Mouse (Mus musculus): ENCODE results near the gene Nrtn. TPM values are rescaled to one million over a fixed set of nuclear protein-coding genes. Genes with fewer than 3 reads are reported as not detected.

The Nrtn gene
- polyA plus RNA-seq, 1 experiment from 2014 or later = 18.4 TPM

DNA sequence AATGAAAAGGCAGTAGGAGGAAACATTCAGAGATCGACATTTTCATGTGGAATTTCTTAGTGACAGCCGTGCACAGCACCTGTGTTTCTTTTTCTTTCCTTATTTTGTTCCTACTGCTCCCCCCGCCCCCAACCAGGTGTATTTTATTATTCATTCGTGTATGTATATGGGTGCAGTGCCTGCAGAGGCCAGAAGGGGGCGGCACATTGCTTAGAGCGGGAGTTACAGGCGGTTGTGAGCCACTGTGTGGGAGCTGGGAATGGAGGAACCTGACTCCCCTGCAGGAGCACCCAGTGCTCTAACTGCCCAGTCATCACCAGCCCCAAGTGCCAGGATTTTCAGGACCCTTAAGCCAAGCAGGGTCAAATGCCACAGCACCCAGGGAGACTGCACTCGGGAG, 20.8 kb downstream of the Nrtn start:
- Histone ChIP-seq H3K4me3 (no peak overlapping the region), H3K27me3 (no peaks in the 10 kb centered on the region), H3K9me3 (no peaks in the 10 kb centered on the region), H3K27ac (no peak overlapping the region), H3K36me3 (no peaks in the 10 kb centered on the region), H3K4me1 (no peaks in the 10 kb centered on the region), H3K4me2 (no peak overlapping the region), H3K9ac (no peak overlapping the region)
- no peak for ATAC-seq (ENCODE audit: insufficient number of reproducible peaks, insufficient read depth, low FRiP score, low TSS enrichment, low read depth)
- WGBS = 41% methylated on average over 8 of the region's 8 CpGs

GRCm38 (mm10) chr17:56729656-56730055, 27.7 kb downstream of the Nrtn start:
- H3K9me3 ChIP-seq = 0 out of 2 replicates have a peak, but pooled peaks cover 3% of the 10 kb centered on the region
- WGBS = 59% methylated on average over 2 of the region's 2 CpGs
- H3K4me3 ChIP-seq = no peak overlapping the region
- no peak overlapping the region for H3K9ac ChIP-seq
- H3K4me1 ChIP-seq = peaks cover 26% of the 10 kb centered on the region
- H3K27ac ChIP-seq = no peak overlapping the region
- no peak for ATAC-seq (ENCODE audit: insufficient number of reproducible peaks, insufficient read depth, low FRiP score, low TSS enrichment, low read depth)
- H3K27me3 ChIP-seq = no peaks in the 10 kb centered on the region
- peaks cover 7% of the 10 kb centered on the region; the same call in 1 of the 2 replicates for H3K36me3 ChIP-seq
- H3K4me2 ChIP-seq = no peak overlapping the region

DNA sequence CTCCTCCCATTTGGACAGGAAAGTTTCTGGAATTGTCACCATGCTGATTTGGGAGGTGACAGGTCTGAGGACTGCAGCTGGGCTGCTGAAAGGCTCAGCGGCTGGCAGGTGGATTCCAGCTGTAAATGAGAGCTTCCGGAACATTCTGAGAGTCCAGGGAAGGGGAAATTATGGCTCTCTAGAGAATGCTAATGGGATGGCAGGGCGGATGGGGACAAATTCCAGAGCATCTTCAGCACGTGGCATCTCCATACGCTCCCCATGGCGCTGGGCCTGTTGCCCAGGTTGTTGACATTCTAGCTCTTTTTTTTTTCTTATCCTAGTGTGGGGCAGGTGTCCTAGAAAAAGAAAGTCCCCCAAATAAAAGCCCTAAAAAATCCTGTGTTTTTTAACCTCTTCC, 28.2 kb downstream of the Nrtn start:
- ATAC-seq (ENCODE audit: insufficient number of reproducible peaks, insufficient read depth, low FRiP score, low TSS enrichment, low read depth) = no peak
- H3K36me3 ChIP-seq = peaks cover 10% of the 10 kb centered on the region
- H3K9ac ChIP-seq = no peak overlapping the region
- H3K9me3 ChIP-seq = 0 out of 2 replicates have a peak, but pooled peaks cover 3% of the 10 kb centered on the region
- H3K4me1 ChIP-seq = peaks cover 26% of the 10 kb centered on the region
- H3K4me2 ChIP-seq = no peak overlapping the region
- no peak overlapping the region for H3K4me3 ChIP-seq
- no peak overlapping the region for H3K27ac ChIP-seq
- WGBS = 54% methylated on average over 6 of the region's 6 CpGs
- H3K27me3 ChIP-seq = no peaks in the 10 kb centered on the region

GRCm38 (mm10) chr17:56728117-56728516, 29.2 kb downstream of the Nrtn start:
- Histone ChIP-seq H3K27ac (peak overlapping the region; percentile 60), H3K4me1 (peaks cover 26% of the 10 kb centered on the region), H3K9me3 (0 out of 2 replicates have a peak, but pooled peaks cover 3% of the 10 kb centered on the region), H3K27me3 (no peaks in the 10 kb centered on the region), H3K9ac (peak overlapping the region; percentile 40; the same call in 1 of the 2 replicates), H3K4me2 (peak overlapping the region; percentile 33), H3K36me3 (peaks cover 21% of the 10 kb centered on the region), H3K4me3 (no peak overlapping the region)
- WGBS = 25% methylated on average over 12 of the region's 12 CpGs
- ATAC-seq (ENCODE audit: insufficient number of reproducible peaks, insufficient read depth, low FRiP score, low TSS enrichment, low read depth) = no peak

DNA sequence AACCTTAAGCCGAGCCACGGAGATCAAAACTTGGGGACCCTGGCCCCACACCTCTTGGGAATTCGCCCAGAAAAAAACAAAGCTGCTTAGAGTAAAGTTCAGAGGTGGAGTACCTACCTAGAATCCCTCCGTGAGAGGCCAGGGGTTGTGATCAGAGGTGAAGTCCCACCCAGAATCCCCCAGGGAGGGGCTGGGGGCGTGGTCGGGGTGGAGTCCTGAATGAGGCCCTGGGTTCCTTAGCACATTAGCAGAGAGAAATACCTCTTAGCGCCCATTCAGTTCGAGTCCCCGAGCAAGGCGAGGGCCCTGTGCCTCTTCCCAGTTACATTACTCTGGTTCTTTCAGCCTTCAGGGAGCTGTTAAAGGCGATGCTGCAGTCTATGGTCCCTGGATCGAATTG, 29.7 kb downstream of the Nrtn start:
- Histone ChIP-seq H3K27me3 (no peaks in the 10 kb centered on the region), H3K4me1 (peaks cover 26% of the 10 kb centered on the region), H3K4me2 (peak overlapping the region; percentile 33), H3K9me3 (0 out of 2 replicates have a peak, but pooled peaks cover 3% of the 10 kb centered on the region), H3K4me3 (no peak overlapping the region), H3K36me3 (peaks cover 25% of the 10 kb centered on the region), H3K27ac (peak overlapping the region; percentile 60), H3K9ac (peak overlapping the region; percentile 40)
- no peak for ATAC-seq (ENCODE audit: insufficient number of reproducible peaks, insufficient read depth, low FRiP score, low TSS enrichment, low read depth)
- WGBS = 14% methylated on average over 12 of the region's 12 CpGs

DNA sequence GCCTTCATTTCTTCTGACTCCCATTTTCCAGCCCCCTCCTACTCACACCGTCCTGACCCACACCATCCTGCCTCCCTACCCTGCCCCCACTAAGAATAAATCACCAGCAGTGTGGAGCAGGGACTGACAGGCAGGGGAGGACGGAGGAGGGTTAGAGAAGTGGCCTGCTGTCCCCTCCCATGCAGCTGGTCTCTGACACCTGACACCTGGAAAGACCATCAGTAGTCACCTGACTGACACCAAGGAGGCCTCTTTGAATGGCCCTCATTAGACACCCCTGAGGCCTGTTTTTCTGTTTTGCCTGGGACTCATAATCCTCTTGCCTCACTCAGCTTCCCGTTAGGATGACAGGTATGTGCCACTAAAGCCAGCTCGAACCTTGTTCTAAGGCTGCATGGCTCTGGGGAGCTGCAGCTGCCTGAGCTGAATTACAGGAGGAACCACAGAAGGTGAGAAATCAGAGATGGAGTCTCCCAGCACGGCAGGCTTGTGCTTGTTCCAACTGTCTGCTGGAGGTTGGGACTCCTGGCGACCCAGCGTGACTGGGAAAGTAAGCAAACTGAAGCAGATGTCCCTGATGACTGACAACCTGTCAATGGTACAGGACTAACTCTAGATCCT, 30.2 kb downstream of the Nrtn start:
- Histone ChIP-seq H3K4me3 (no peak overlapping the region), H3K9ac (peak overlapping the region; percentile 40), H3K9me3 (0 out of 2 replicates have a peak, but pooled peaks cover 3% of the 10 kb centered on the region), H3K36me3 (peaks cover 31% of the 10 kb centered on the region), H3K27ac (peak overlapping the region; percentile 60), H3K27me3 (no peaks in the 10 kb centered on the region), H3K4me1 (peaks cover 26% of the 10 kb centered on the region), H3K4me2 (peak overlapping the region; percentile 33)
- ATAC-seq (ENCODE audit: insufficient number of reproducible peaks, insufficient read depth, low FRiP score, low TSS enrichment, low read depth) = 0 out of 2 replicates have a peak, but pooled peaks have one; percentile 16
- 9% methylated on average over 7 of the region's 7 CpGs for WGBS

DNA sequence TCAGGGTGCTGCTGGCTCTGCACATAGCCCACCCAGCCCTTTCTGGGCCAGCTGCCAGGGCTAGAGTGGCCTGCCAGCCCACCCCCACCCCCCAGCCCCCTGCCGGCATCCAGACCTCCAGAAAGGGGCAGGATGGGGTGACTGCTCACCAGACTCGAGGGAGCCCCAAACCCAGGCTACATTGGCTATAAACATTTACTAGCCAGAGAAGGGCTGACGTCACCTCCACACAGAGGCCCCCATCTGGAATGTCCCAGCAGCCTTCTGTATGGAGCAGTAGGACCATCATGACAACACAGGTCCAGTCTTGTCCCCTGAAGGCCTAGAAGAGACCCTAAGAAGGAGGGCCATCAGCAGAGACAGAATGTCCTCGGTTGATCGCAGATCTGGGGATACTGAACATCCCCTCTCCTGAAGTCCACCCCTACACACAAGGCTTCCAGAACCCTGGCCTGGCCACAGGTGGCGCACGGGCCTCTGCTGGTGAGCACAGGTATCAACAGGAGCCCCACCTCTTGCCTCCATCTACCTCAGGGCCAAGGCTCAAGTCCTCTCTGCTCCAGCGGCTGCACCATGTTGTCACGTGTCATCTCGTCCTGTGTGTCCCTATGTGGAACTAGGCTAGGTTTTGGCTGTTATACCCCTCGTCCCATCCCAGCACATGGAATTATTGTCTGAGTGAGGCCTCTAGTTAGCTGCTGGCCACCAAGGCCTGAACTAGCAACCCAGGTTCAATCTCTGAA, 33.7 kb downstream of the Nrtn start:
- Histone ChIP-seq H3K4me3 (no peak overlapping the region), H3K27ac (no peak overlapping the region), H3K27me3 (no peaks in the 10 kb centered on the region), H3K4me1 (peaks cover 36% of the 10 kb centered on the region), H3K4me2 (no peak overlapping the region), H3K9me3 (0 out of 2 replicates have a peak, but pooled peaks cover 3% of the 10 kb centered on the region), H3K36me3 (peaks cover 50% of the 10 kb centered on the region), H3K9ac (peak overlapping the region; percentile 22; the same call in 1 of the 2 replicates)
- WGBS = 78% methylated on average over 11 of the region's 11 CpGs
- no peak for ATAC-seq (ENCODE audit: insufficient number of reproducible peaks, insufficient read depth, low FRiP score, low TSS enrichment, low read depth)

GRCm38 (mm10) chr17:56722441-56722840, 34.9 kb downstream of the Nrtn start:
- H3K9me3 ChIP-seq = 0 out of 2 replicates have a peak, but pooled peaks cover 3% of the 10 kb centered on the region
- no peaks in the 10 kb centered on the region for H3K27me3 ChIP-seq
- no peak for ATAC-seq (ENCODE audit: insufficient number of reproducible peaks, insufficient read depth, low FRiP score, low TSS enrichment, low read depth)
- H3K9ac ChIP-seq = peak overlapping the region; percentile 22; the same call in 1 of the 2 replicates
- H3K27ac ChIP-seq = no peak overlapping the region
- H3K4me1 ChIP-seq = peaks cover 30% of the 10 kb centered on the region
- no peak overlapping the region for H3K4me2 ChIP-seq
- H3K4me3 ChIP-seq = no peak overlapping the region
- WGBS = 91% methylated on average over 5 of the region's 5 CpGs
- H3K36me3 ChIP-seq = peaks cover 50% of the 10 kb centered on the region

GRCm38 (mm10) chr17:56717363-56718058, 39.8 kb downstream of the Nrtn start, which contains the start of the genes Ndufa11 and Vmac:
Gene Ndufa11, plus strand, starts transcription at chr17:56717767.
Gene Vmac, minus strand, starts transcription at chr17:56718022.
- peaks cover 28% of the 10 kb centered on the region for H3K36me3 ChIP-seq
- peak within 1 kb of the TSS; percentile 69 for H3K4me2 ChIP-seq
- H3K4me3 ChIP-seq = peak within 1 kb of the TSS; percentile 84
- H3K27me3 ChIP-seq = no peaks in the 10 kb centered on the region
- peaks cover 35% of the 10 kb centered on the region for H3K4me1 ChIP-seq
- H3K27ac ChIP-seq = peak within 1 kb of the TSS; percentile 86
- under 1% methylated on average over 59 of the region's 59 CpGs for WGBS
- H3K9ac ChIP-seq = peak within 1 kb of the TSS; percentile 94
- peak; percentile 69 for ATAC-seq (ENCODE audit: insufficient number of reproducible peaks, insufficient read depth, low FRiP score, low TSS enrichment, low read depth)
- H3K9me3 ChIP-seq = no peaks in the 10 kb centered on the region

- Histone ChIP-seq H3K4me3 (peak overlapping the region; percentile 84), H3K36me3 (peaks cover 28% of the 10 kb centered on the region), H3K4me2 (peak overlapping the region; percentile 69), H3K27me3 (no peaks in the 10 kb centered on the region), H3K9me3 (no peaks in the 10 kb centered on the region), H3K9ac (peak overlapping the region; percentile 94), H3K4me1 (peaks cover 35% of the 10 kb centered on the region), H3K27ac (peak overlapping the region; percentile 86)
- ATAC-seq (ENCODE audit: insufficient number of reproducible peaks, insufficient read depth, low FRiP score, low TSS enrichment, low read depth) = peak; percentile 91
- under 1% methylated on average over 55 of the region's 55 CpGs for WGBS
Observed at GRCm38 (mm10) chr17:56716655-56717362, 40.5 kb downstream of the Nrtn start.

Measured in embryonic facial prominence, embryonic 13.5 days (tissue).